Mouse (Mus musculus) midbrain, embryonic 12.5 days (tissue): Measurements from ENCODE around the gene Rrp15. TPM values are rescaled to one million over a fixed set of nuclear protein-coding genes. Genes with fewer than 3 reads are reported as not detected.

Experiments used
- ATAC-seq: fragments of 200-750 bp; cut with Nextera tagmentation; 2 replicates; pipeline ENCODE4 v1.8.0; 2017; ENCODE audit warnings: low read depth, moderate TSS enrichment, moderate library complexity; ENCODE audit not compliant: low FRiP score
- H3K27ac ChIP-seq: fragments of 300-500 bp; sonication (generic); replicated peaks from 2 replicates; pipeline ENCODE4 v1.5.1; 2016; ENCODE audit warnings: mild to moderate bottlenecking
- H3K27me3 ChIP-seq: fragments of 300-500 bp; sonication (generic); 2 replicates; pipeline ENCODE4 v1.6.1; 2016; ENCODE audit warnings: mild to moderate bottlenecking
- H3K36me3 ChIP-seq: fragments of 300-500 bp; sonication (generic); 2 replicates; pipeline ENCODE4 v1.6.1; 2016
- H3K4me1 ChIP-seq: fragments of 300-500 bp; sonication (generic); 2 replicates; pipeline ENCODE4 v1.6.1; 2016
- H3K4me2 ChIP-seq: fragments of 300-500 bp; sonication (generic); replicated peaks from 2 replicates; pipeline ENCODE4 v1.6.1; 2016; ENCODE audit warnings: mild to moderate bottlenecking, moderate library complexity
- H3K4me3 ChIP-seq: fragments of 300-500 bp; sonication (generic); 2 replicates; pipeline ENCODE4 v1.5.1; 2016; ENCODE audit warnings: mild to moderate bottlenecking
- H3K9ac ChIP-seq: fragments of 300-500 bp; sonication (generic); replicated peaks from 2 replicates; pipeline ENCODE4 v1.6.1; 2016; ENCODE audit warnings: mild to moderate bottlenecking, moderate library complexity
- H3K9me3 ChIP-seq: fragments of 300-500 bp; sonication (generic); 2 replicates; pipeline ENCODE4 v1.6.1; 2016; ENCODE audit warnings: mild to moderate bottlenecking
- WGBS: fragments of 180-500 bp; shearing (Covaris S2); methylation state at CpG from one replicate; pipeline ENCODE4 v1.1.7; 2016; 5-methylcytosine and 5-hydroxymethylcytosine counted together
- polyA plus RNA-seq: library from polyadenylated mRNA; unstranded; fragments of >200 nt; fragmentation: Nextera tagmentation; extraction: Ambion mirVana; gene quantifications from 2 replicates; pipeline ENCODE4 v1.2.1, GENCODE M21; 2016

Rrp15 gene
- polyA plus RNA-seq, 1 experiment from 2014 or later = 48.9 TPM

DNA sequence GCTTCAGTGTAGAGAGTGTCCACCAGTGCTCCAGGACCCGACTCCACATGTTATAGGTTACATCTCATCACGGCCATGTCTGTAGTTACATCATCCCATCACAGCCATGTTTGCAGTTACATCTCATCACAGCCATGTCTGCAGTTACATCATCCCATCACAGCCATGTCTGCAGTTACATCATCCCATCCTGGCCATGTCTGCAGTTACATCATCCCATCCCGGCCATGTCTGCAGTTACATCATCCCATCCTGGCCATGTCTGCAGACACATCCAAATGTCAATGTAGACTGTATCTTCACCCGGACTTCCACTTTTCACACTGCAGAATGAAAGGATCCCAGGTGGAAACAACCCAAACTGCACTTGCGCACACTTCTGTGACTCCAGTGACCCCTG lies 13.6 kb downstream of the Rrp15 start:
- H3K27ac ChIP-seq = no peak overlapping the region
- no peaks in the 10 kb centered on the region for H3K9me3 ChIP-seq
- no peak overlapping the region for H3K4me2 ChIP-seq
- no peaks in the 10 kb centered on the region for H3K4me1 ChIP-seq
- no peak for ATAC-seq
- peaks cover 42% of the 10 kb centered on the region for H3K36me3 ChIP-seq
- H3K4me3 ChIP-seq = no peak overlapping the region
- no peaks in the 10 kb centered on the region for H3K27me3 ChIP-seq
- H3K9ac ChIP-seq = no peak overlapping the region
- 93% methylated on average over 5 of the region's 5 CpGs for WGBS

DNA sequence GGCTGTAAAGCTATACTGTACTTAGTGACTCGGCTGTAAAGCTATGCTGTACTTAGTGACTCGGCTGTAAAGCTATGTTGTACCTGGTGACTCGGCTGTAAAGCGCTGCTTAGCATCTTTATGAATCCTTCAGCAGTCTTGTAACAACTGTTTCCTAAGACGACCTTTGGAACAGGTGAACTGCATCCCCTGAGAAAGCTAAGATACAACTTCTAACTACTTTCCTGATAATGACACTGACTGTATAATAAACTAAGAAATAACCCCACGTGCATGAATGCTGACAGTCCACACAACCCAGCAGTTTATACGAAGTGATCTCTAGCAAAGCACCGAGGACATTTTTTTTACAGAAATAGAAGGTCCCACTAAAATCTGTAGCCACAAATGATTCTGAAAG lies 16.1 kb downstream of the Rrp15 start:
- Histone ChIP-seq H3K36me3 (peaks cover 35% of the 10 kb centered on the region), H3K27ac (no peak overlapping the region), H3K9me3 (no peaks in the 10 kb centered on the region), H3K4me3 (no peak overlapping the region), H3K4me1 (no peaks in the 10 kb centered on the region), H3K4me2 (no peak overlapping the region), H3K27me3 (no peaks in the 10 kb centered on the region), H3K9ac (no peak overlapping the region)
- 96% methylated on average over 8 of the region's 8 CpGs for WGBS
- no peak for ATAC-seq

DNA sequence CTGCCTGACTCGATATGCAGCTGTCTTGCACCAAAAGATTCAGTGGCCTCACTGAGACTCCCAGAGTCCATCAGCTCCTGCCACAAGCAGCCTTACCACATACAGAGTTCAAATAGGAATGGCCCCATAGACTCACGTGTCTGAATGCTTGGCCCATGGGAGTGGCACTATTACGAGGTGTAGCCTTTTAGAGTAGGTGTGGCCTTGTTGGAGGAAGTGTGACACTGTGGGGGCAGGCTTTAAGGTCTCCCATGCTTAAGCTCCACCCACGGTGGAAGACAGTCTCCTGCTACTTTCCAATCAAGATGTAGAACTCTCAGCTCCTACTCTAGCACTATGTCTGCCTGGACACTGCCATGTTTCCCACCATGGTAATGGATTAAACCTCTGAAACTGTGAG lies 20.4 kb downstream of the Rrp15 start:
- WGBS = 78% methylated on average over 4 of the region's 4 CpGs
- no peaks in the 10 kb centered on the region for H3K27me3 ChIP-seq
- H3K9me3 ChIP-seq = no peaks in the 10 kb centered on the region
- no peak for ATAC-seq
- H3K9ac ChIP-seq = no peak overlapping the region
- no peaks in the 10 kb centered on the region for H3K36me3 ChIP-seq
- H3K4me1 ChIP-seq = no peaks in the 10 kb centered on the region
- H3K4me3 ChIP-seq = no peak overlapping the region
- no peak overlapping the region for H3K4me2 ChIP-seq
- H3K27ac ChIP-seq = no peak overlapping the region

DNA sequence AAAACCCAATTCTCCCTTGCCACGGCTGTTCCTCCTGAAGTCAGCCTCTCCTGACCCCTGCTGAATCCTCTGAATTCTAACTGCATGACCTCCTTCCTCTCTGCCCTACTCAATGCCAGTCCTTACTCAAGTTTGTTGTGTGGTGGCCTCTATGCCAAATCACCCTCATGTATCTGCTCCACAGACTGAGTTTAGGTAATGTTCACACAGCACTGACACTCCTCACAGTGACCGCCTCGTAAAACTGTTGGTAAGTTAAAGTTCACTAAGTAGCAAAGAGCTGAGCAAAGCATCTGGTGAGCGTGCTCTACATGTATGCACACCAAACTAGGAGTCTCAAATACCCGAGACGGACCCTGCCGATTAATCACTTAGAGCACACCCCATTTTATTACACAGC lies 23.0 kb downstream of the Rrp15 start:
- Histone ChIP-seq H3K9me3 (no peaks in the 10 kb centered on the region), H3K27ac (no peak overlapping the region), H3K4me3 (no peak overlapping the region), H3K4me2 (no peak overlapping the region), H3K4me1 (no peaks in the 10 kb centered on the region), H3K27me3 (no peaks in the 10 kb centered on the region), H3K9ac (no peak overlapping the region), H3K36me3 (no peaks in the 10 kb centered on the region)
- 81% methylated on average over 7 of the region's 7 CpGs for WGBS
- ATAC-seq = no peak

DNA sequence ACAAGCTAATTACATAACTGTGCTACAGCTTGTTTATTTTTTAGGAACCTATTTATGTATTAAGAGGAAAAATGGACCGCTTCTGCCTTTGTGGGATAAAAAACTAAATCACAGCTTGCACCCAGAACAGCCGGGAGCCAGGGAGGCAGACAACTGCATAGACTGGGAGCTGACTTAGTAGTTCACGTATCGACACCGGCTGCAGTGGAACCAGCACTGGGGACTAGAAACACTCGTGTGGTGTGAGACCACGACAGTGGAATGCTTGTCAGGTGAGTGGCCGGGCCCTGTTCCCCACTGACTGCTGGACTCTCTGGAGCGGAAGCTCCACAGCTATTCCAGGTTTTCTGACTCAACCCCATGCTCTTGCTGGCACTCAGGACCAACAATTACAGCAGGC lies 26.9 kb downstream of the Rrp15 start:
- ATAC-seq = 0 out of 2 replicates have a peak, but pooled peaks have one; percentile 41
- WGBS = 92% methylated on average over 9 of the region's 9 CpGs
- H3K4me2 ChIP-seq = no peak overlapping the region
- H3K9me3 ChIP-seq = no peaks in the 10 kb centered on the region
- H3K9ac ChIP-seq = no peak overlapping the region
- H3K4me3 ChIP-seq = no peak overlapping the region
- no peaks in the 10 kb centered on the region for H3K27me3 ChIP-seq
- H3K4me1 ChIP-seq = no peaks in the 10 kb centered on the region
- peaks cover 23% of the 10 kb centered on the region for H3K36me3 ChIP-seq
- no peak overlapping the region for H3K27ac ChIP-seq

DNA sequence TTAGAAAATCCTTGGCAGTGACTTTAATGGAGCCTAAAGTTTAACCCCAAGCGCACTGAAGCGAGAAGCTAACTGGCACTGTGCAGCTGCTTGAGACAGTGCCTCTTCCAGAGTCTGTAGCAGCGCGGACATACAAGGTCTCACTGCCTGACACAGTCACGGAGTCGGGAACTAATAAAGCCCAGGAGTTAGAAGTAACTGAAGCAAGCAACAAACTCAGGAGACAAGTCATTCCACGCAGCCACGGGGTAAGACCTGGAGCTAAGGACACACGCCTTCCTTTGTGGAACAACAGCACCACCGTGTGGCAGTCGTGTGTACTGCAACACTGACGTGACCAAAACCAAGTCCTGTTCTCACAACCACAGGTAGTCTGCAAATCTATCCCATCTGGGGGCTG lies 27.3 kb downstream of the Rrp15 start:
- Histone ChIP-seq H3K9me3 (no peaks in the 10 kb centered on the region), H3K27ac (no peak overlapping the region), H3K4me3 (no peak overlapping the region), H3K4me2 (no peak overlapping the region), H3K4me1 (no peaks in the 10 kb centered on the region), H3K27me3 (no peaks in the 10 kb centered on the region), H3K36me3 (peaks cover 23% of the 10 kb centered on the region), H3K9ac (no peak overlapping the region)
- 37% methylated on average over 12 of the region's 12 CpGs for WGBS
- ATAC-seq = peak; percentile 70

DNA sequence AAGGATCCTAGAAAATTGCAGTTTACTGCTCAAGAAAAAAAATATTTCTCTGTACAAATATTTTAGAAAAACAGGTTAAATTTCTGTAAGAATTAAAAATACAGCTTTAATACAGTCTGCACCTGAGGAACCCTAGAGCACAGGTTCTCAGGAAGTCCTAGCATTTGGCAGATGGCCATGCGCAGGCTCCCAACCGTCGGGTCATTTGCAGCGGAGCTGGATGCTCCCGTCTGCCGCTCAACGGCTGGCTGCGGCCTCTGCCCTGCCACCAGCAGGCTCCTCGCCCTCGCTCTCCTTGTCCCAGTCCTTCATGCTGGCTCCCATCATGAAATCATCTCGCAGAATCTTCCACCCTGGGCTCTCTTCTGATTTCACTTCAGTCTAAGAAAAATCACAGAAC lies 28.0 kb downstream of the Rrp15 start:
- Histone ChIP-seq H3K4me2 (no peak overlapping the region), H3K9ac (no peak overlapping the region), H3K27me3 (no peaks in the 10 kb centered on the region), H3K4me1 (no peaks in the 10 kb centered on the region), H3K27ac (no peak overlapping the region), H3K36me3 (peaks cover 23% of the 10 kb centered on the region), H3K4me3 (no peak overlapping the region), H3K9me3 (no peaks in the 10 kb centered on the region)
- 96% methylated on average over 11 of the region's 11 CpGs for WGBS
- ATAC-seq = no peak

DNA sequence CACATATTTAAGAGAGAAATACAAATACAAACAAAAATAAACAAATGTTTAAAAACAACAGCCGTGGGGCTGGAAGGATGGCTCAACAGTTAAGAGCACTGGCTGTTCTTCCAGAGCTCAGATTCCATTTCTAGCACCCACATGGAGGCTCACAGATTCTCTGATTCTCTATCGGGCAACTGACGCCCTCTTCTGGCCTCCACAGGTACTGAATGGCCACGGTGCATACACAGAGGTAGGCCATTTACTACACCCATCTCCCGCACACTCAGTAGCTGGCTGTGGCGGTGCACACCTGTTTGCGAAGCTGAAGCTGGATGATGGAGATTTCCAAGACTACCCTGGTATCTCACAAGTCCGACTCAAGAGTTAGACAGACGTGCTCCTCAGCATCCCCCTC lies 29.4 kb downstream of the Rrp15 start:
- Histone ChIP-seq H3K36me3 (peaks cover 23% of the 10 kb centered on the region), H3K4me3 (no peak overlapping the region), H3K4me1 (no peaks in the 10 kb centered on the region), H3K27ac (no peak overlapping the region), H3K9ac (no peak overlapping the region), H3K27me3 (no peaks in the 10 kb centered on the region), H3K9me3 (no peaks in the 10 kb centered on the region), H3K4me2 (no peak overlapping the region)
- WGBS = 90% methylated on average over 9 of the region's 9 CpGs
- no peak for ATAC-seq

DNA sequence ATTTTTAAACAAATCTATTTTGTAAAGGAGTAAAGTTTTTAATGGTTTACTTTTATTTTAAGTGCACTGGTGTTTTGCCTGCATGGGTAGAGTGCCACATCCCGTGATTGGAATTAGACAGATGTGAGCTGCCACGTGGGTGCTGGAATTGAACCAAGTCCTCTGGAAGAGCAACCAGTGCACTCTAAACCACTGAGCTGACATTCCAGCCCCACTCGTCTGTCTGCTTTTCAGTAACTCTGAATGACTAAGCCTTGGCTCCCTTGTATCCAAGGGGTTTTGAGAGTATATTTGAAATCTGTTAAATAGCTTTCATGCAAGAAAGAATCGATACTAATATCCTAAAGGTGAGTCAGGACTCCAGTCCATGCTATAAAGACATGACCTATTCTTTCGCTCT lies 30.3 kb downstream of the Rrp15 start:
- Histone ChIP-seq H3K9ac (no peak overlapping the region), H3K4me1 (no peaks in the 10 kb centered on the region), H3K27me3 (no peaks in the 10 kb centered on the region), H3K4me3 (no peak overlapping the region), H3K27ac (no peak overlapping the region), H3K9me3 (no peaks in the 10 kb centered on the region), H3K4me2 (no peak overlapping the region), H3K36me3 (peaks cover 23% of the 10 kb centered on the region)
- WGBS = 92% methylated on average over 5 of the region's 5 CpGs
- ATAC-seq = no peak

DNA sequence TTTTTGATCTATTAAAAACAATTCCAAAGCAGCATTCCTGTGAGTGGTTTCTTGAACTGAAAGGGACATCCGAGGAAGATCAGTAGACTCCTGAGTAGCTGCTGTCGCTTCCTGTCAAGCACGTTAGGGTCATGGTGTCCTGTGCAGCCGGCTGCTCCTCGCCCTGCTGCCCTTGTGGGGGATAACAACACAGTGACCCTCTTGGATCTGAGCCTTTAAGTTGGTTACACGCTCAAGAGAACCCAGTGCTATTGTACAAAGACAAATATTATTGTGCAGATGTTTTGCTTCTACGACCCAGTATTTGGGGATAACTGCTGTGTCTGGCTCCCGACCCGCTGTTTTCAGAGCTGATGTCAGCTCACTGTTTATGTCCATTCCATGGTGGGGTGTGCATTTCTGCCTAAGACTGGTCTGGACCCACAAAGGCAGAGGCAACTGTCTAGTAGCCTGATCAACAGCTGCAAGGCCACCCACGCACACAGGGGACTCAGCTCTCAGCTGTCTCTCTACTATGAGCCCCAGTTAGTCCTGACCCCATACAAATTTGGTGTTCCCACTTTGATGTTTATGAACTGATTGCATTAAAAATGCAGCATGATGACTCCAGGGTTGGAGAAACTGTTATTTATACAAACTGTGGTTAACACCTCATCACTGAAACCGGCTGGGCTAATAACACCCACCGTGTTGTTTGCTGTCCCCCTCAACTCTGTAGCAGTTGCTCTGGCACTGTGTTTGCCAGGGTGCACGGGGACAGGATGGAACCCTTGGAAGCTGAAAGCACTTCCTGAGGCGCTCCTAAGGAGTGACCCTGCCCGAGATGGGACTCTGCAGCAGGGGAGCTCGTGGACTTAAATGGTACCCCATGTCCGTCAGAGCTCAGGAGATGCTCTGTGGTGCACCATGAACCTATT lies 33.9 kb downstream of the Rrp15 start:
- Histone ChIP-seq H3K27ac (no peak overlapping the region), H3K27me3 (no peaks in the 10 kb centered on the region), H3K9me3 (no peaks in the 10 kb centered on the region), H3K9ac (no peak overlapping the region), H3K4me3 (no peak overlapping the region), H3K36me3 (peaks cover 16% of the 10 kb centered on the region), H3K4me2 (no peak overlapping the region), H3K4me1 (no peaks in the 10 kb centered on the region)
- 83% methylated on average over 17 of the region's 17 CpGs for WGBS
- no peak for ATAC-seq

DNA sequence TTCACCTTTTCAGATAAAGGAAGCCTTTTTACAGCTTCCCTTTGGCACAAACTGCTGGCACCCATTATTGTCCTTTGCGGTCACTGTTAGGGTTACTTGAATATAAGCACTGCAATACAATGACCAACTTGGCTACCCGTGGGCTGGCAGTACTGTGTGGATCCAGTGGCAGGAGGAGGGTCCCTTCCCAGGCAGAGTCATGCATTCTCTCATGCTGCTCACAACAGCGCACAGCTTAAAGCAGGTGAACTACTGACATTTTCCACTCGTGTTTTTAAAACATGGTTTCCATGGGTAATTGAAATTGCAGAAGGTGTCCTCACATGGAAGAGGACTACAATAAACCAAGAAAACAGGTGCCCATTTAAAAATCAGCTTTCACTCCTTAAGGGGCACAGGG lies 34.9 kb downstream of the Rrp15 start:
- peaks cover 7% of the 10 kb centered on the region; the same call in 1 of the 2 replicates for H3K36me3 ChIP-seq
- no peak for ATAC-seq
- no peak overlapping the region for H3K4me3 ChIP-seq
- H3K9me3 ChIP-seq = no peaks in the 10 kb centered on the region
- no peak overlapping the region for H3K9ac ChIP-seq
- H3K27me3 ChIP-seq = no peaks in the 10 kb centered on the region
- H3K4me2 ChIP-seq = no peak overlapping the region
- 85% methylated on average over 4 of the region's 4 CpGs for WGBS
- no peaks in the 10 kb centered on the region for H3K4me1 ChIP-seq
- H3K27ac ChIP-seq = no peak overlapping the region

DNA sequence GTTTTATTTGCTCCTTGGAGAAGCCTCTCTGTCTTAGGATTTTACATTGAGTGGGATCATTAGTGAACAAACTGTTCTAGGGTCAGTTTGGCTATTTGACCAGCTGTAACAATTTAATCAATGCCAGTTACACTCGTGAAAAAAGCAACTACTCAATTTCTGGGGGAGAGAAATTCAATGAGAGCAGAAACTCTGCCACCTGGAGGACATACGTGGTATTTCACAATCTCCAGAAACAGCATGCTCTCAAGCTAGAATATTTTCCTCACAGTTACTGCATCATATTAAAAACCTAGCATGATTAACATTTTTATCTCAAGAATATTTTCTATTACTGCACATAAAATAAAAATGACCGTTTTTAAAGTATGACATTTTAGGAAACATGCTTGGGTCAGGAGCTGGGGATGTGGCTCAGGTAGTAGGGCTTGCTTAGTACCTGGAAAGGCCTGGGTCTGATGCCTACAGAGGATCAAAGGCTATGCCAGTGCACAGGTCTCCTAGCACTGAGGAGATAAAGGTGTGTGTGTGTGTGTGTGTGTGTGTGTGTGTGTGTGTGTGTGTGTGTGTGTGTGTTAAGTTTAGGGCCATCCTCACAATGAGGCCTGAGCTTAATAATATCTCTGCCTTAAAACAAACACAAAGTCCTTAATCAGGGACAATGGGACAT lies 36.2 kb downstream of the Rrp15 start:
- Histone ChIP-seq H3K4me1 (no peaks in the 10 kb centered on the region), H3K9me3 (no peaks in the 10 kb centered on the region), H3K9ac (no peak overlapping the region), H3K36me3 (no peaks in the 10 kb centered on the region), H3K27ac (no peak overlapping the region), H3K27me3 (0 out of 2 replicates have a peak, but pooled peaks cover 5% of the 10 kb centered on the region), H3K4me3 (no peak overlapping the region), H3K4me2 (no peak overlapping the region)
- WGBS = under 1% methylated on average over 3 of the region's 3 CpGs
- ATAC-seq = no peak
